Mouse (Mus musculus) MEL-GATA-1-ER (cell line): Measurements from ENCODE around the gene Slc16a7.

Experiments
- DNase-seq: peaks from one replicate; pipeline ENCODE4 v3.0.0-alpha.2; 2012; ENCODE audit warnings: low read depth; ENCODE audit errors: extremely low read depth

Gene Slc16a7

DNA sequence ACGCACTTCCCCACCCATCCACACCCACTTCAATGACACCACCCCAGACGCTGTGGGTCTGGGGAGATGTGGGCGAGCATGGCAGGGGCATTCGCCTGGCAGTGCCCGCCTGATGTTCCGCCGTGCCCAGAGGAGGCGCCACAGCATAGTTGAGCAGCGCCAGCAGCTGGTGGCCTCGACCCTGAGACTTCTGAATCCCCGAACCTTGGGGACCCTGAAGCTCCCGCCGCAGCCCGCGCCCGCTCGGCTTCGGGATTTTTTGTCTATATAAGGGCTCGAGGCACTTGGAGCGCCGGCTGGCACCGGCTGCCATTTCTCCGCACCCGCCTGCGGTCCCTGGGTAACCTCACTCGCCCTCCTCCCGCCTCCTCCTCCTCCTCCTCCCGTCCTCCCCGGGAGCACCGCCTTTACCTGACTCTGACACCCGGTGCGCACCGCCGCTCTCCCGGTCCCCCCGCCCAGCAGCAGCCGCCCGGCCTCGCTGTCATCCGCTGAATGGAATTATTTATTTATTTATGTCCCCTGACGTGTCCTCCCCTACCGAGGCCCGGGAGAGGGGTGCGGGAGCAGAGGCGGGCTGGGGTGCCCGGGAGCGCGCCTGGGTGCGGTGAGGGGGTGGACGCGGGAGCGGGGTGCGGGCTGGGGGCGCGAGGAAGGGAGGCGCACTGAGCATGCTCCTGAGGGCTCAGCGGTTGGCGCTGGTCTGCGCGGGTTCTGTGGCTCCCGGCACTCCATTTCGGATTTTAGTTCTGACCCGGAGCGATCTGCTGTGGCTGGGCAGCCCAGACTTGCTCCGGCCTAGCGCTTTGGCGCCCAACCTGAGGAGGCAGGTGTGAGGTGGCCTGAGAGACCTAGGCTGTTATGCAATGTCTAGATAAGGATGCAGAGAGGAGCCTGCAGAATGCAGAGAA is at the start of gene Slc16a7:
Gene Slc16a7, minus strand, starts transcription at position 590 of the 911 bp plus-strand sequence.
- no peak for DNase-seq

GRCm38 (mm10) chr10:125418795-125419194 is 29.5 kb upstream of the Slc16a7 start:
- no peak for DNase-seq

DNA sequence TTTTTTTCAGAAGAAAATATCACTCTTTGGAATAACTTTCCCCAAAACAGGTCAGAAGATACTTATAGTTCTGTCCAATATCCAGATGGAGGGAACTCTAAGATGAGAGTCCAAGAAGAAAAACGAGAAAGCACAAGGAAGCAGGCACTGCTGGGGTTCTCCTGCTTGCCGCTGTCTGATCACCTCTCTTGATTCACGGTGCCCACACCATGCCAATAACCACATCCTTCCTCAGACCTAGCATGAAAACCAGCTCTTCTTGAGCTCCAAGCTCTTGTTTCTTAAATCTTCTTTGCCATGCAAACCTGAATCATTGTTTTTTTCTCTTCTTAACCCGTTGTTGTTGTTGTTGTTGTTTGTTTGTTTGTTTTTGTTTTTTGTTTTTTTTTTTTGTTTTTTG is 10.5 kb upstream of the Slc16a7 start:
- DNase-seq: no peak

- DNase-seq: no peak
Observed at GRCm38 (mm10) chr10:125390011-125390410, 746 bp upstream of the Slc16a7 start.

DNA sequence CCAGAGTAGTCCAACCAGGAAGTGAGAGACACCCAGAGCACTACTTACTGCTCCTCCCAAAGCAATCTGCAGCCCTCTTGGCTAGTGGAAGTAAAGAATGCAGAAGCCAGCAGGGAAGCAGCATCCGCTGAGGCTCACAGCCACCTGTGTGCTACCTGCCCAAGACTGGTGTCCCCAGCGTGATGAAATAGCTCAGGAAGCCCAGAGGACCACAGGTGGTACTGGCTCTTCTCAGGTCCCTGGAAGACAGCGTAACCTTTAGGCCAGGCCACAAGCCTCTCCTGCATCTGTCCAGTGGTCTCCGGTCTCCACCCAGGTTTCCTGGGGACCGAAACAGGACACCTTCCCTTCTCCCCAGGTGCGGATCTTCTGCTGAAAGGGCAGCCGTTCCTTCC is 787 bp downstream of the Slc16a7 start:
- no peak for DNase-seq

DNA sequence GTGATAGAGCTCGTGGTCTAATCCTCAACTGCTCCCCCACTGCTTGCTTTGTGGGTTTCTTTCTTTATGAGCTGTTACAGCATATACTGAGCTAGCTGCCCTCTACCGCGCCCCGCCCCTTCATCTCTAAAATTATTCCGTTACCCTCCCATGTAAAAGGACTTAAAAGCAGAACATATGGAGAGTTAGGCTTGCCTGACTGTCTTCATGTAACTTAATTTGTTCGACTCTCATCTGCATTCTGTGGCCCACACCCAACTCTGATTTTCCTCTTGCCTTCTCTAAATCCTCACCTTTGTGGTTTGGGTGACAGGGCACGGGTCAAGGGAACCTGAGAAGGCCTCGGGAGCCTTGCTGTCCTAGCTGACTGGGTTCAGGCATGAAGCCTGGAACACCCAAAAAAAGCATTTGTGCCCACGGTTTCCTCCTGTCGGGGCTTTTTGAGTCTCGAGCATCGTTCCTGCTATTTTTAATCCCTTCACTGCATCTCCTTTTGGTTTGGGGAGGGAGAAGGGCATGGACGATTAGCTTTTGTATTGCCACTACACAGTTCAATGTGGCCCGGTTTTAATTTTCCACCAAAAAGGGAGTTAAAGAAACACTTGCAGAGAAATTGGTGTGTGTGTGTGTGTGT is 1.4 kb downstream of the Slc16a7 start:
- no peak for DNase-seq

GRCm38 (mm10) chr10:125375526-125375925 is 13.7 kb downstream of the Slc16a7 start:
- DNase-seq: no peak

GRCm38 (mm10) chr10:125372666-125373065 is 16.6 kb downstream of the Slc16a7 start:
- DNase-seq: no peak

GRCm38 (mm10) chr10:125371451-125371850 is 17.8 kb downstream of the Slc16a7 start:
- no peak for DNase-seq

DNA sequence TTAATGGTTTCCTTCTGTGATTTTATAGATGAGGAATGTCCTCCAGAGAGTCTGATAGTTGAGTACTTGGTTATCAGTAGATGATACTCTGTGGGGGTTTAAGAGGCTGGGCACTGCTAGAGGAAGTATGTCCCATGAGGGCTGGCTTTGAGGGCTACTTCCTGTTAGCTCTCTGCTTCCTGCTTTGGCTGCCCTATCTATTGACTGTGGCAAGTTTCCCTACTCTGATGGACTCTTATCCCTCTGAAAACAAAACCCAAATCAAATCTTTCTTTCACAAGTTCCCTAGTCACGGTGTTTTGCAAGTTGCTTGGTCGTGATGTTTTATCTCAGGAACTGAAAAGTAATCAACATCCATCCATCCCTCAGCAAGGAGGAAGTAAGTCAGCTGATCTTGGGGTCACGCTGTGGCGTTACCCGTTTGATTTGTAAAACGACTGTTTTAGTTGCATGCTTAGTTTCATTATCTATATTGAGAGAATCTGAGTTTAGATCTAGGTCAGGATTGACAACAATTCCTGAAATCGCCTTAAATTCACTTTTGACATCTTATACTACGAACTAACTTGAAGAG is 19.1 kb downstream of the Slc16a7 start:
- DNase-seq: no peak

GRCm38 (mm10) chr10:125358479-125358878 is 30.8 kb downstream of the Slc16a7 start:
- DNase-seq: no peak

- DNase-seq: no peak
Observed at GRCm38 (mm10) chr10:125352805-125353204, 36.5 kb downstream of the Slc16a7 start.

- no peak for DNase-seq
Observed at GRCm38 (mm10) chr10:125348171-125348570, 41.1 kb downstream of the Slc16a7 start.

- no peak for DNase-seq
Observed at GRCm38 (mm10) chr10:125347149-125347548, 42.1 kb downstream of the Slc16a7 start.

DNA sequence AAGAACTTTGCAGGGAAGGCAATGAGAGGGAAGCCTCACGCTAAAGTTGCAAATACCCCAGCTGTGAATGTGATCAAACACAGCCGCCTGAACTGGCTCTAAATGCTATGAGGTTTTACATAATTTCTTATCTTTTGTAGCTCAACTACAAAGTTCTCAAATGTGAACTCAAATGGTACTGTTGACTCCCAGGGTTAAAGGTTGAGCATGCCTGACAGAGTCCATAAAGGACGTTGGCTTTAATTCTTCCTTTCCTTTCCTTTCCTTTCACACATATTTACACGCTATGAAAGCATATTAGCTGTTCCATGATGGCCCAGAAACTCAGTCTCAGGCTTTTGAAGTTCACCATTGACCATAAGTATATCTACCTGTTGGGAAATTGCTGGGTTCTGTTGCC is 42.9 kb downstream of the Slc16a7 start:
- no peak for DNase-seq

DNA sequence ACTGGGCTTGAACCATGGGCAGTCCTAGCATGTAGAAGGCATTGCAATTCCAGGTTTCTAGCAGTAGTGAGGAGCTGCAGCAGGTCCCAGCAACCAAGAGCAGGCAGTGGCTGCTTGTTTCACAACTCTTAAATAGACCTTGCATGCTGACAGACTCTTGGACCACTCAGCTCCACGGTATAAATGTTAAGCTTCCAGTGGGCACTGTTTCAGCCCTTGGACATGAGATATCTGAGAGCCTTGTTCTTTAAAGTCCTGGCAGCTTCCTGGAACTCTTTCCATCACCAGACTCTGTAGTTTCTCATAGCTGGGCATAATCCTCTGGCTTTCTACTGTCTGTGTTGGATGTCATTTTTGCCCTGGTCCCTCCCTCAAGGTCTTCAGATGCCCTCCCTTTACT is 43.7 kb downstream of the Slc16a7 start:
- no peak for DNase-seq

DNA sequence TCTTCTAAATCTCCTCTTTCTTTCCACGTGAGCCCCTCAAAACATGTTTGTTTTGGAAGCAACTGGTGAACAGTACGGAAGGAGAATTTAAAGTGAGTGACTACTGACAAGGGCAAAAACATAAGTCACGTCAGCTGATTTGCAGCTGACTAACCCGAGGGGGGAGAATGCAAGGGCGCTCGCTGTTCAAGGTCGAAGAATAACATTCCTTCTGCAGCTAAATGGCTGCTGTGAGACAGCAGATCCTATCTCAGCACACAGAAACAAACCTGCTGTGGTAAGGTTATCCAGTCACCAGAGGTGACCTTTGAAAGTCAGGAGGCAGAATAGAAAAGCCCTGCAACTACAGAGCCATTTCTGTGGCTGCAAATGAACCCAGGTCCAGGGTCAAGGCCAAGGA is 47.1 kb downstream of the Slc16a7 start:
- no peak for DNase-seq

DNA sequence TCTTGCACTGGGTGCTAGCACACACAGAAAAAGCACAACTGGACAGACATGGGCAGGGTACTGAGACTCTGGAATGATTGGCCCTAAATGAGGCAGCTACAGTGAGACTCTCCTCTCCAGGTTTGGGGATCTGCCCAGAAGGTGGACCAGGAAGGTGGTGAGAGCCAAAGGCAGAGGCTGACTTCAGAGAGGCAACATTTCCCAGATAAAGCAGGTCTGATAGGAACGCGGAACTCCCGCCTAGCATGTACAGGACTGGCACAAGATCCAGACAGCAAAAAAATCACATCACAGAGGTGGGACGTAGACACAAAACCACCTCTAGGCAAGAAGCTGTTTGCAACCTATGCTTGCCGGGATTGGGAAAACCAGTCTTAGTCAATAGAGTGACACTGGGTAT is 55.5 kb downstream of the Slc16a7 start:
- no peak for DNase-seq

- no peak for DNase-seq
Observed at GRCm38 (mm10) chr10:125331334-125331733, 57.9 kb downstream of the Slc16a7 start.

DNA sequence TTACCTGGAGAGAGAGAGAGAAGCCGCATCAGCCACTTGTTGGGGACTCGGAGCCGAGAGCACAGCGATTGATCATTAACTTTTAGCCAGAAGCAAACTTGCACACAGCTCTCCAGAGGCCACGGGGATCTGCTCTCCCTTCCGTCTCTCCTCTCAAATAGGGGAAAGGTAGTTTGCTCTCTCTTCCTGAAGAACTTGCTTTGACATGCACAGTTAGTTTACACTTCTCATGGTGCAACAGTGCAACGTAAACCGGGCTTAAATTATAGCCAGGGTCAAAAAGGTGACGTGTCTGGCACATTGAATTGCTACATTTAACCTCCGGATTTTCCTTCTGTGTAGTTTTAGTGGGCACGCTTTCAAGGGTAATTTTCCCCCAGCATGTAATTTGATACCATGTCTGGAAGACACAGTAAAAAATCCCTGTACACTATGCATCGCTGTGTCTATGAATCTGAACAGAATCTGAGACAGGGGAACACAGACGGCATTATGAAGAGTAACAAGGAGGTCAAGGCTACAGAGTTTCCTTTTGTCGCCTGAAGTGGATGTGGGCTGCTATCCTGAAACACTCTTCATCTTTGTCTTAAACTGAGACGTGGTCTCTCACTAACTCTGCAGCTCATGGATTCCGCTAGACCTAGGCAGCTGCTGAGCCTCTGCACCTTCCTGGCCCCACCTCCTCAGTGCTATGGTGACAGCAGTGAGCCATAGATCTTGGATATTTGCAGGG is 60.8 kb downstream of the Slc16a7 start:
- DNase-seq: no peak

DNA sequence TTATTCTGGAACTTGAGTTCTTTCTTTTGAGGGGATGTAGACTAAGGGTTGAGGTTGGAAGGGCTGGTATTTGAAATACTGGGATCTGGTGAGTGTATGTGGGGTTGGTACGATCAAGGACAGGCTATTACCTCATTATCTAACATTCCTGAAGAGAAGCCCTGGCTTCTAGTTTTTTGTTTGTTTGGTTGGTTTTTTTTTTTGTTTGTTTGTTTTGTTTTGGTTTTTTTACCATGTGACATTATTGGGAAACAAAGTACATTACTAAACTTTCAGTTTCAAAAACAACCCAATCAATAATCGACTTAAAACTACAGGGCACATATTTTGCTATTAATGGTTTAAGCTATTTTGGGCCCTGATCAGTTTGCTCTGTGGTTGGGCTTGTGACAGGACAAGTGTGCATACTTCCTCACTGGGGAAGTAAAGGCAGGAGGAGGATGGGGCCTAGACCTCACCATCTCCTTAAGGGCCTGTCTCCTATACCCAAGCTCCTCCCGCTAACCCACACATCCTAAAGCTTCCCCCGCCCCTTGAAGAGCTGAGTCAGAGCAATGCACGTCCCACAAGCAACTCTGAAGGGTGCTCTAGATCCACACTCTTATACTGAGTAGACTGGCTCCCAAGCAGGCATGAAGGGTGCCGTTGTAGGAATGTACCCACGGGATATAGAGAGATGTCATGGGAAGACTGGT is 64.2 kb downstream of the Slc16a7 start:
- DNase-seq: no peak
